Mouse (Mus musculus): ENCODE results near the gene Wdfy3.
"Not testable (repeated sequence)": the region's sequence is repeated elsewhere in the genome, so short reads cannot be mapped to it uniquely, and the experiment has no call there.

The Wdfy3 gene

DNA sequence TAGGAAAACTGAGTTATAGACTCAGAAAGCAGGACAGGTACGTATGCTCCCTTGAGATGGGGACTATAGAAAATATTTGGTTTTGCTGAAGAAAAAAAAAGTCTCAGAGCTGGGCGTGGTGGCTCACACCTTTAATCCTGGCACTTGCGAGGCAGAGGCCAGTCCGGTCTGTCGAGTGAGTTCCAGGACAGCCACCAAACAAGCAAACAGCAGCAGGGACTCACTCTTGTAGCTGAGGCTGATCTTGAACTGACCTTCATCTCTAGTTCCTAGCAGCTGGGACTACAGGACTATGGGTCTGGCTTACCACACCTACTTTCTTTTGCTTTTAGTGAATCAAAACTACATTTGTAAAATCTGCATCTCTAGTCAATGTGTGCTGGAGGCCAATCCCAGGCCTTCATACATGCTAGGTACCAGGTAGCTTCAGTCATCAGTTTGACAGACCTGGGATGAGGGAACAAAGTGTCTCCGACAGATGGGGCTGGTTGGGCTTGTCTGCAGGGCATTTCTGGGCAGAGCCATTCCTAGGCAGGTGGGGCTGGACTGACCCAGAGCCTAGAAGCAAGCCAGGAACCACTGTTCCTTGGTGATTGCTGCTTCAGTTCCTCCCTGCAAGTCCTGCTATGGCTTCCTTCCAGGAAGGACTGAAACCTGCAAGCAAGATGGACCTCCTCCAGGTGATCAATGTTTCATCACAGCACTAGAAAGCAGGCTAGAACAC, 63.3 kb downstream of the Wdfy3 start:
- no peak for DNase-seq (ENCODE audit: inconsistent age in 2 of 2, low spot score in 1 of 2)

DNA sequence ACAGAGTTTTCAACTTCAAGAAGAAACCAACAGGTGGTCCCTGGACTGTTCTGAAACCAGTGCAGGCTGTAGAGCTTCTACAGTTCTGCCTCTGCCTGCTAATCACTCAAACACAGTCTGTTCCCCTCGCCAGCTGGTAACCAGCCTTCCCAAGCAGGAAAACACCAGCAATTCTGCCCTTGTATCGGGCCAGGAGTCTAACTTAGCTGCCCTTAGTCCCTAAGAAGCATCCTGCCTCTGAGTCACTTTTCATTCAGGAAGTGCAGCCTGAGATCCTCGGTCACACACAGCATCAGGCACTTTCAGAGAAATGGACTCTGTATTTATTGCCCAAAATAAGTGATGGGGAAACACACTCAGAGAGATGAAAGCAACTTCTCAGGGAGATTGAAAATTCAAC, 66.3 kb downstream of the Wdfy3 start:
- peak in 1 of 2 experiments; percentile 54 for DNase-seq (ENCODE audit: inconsistent age in 2 of 2, low spot score in 1 of 2)

DNA sequence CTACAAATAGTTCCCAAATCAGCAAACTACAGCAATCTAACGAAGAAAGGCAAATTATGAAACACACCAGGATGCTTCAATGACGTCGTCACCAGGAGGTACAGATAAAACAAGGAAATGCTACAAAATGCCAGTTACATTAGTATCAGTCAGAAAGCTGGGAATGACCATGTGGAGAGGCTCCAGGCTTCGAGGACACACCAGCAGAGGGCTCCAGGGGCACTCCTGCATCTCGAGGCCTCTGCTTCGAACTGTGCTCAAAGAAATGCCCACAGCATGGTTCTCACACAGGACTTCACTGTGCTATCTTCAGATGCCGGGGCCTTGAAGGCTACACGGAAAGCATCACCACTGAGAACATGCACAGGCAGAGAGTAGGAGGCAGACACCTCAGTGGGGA, 68.7 kb downstream of the Wdfy3 start:
- DNase-seq (ENCODE audit: inconsistent age in 2 of 2, low spot score in 1 of 2), result no peak

DNA sequence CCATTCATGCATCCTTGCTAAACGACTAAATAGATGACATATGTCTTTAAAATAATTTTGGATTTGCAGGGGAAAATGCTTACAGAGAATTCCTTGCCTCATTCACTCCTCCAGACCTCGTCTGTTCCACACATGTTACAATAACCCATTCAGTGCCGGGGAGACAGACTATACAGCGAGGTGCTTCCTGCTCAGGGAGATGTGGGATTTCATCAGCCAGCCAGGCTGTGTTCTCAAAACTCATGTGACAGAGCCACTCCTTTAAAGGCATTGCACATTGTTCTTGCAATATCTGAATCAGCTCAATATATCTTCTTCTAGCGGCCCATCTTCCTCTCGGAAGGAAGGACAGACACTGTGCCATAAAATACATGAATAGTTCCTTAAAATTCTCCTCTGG, 70.8 kb downstream of the Wdfy3 start:
- DNase-seq (ENCODE audit: inconsistent age in 2 of 2, low spot score in 1 of 2), result peak in 1 of 2 experiments; percentile 55

DNA sequence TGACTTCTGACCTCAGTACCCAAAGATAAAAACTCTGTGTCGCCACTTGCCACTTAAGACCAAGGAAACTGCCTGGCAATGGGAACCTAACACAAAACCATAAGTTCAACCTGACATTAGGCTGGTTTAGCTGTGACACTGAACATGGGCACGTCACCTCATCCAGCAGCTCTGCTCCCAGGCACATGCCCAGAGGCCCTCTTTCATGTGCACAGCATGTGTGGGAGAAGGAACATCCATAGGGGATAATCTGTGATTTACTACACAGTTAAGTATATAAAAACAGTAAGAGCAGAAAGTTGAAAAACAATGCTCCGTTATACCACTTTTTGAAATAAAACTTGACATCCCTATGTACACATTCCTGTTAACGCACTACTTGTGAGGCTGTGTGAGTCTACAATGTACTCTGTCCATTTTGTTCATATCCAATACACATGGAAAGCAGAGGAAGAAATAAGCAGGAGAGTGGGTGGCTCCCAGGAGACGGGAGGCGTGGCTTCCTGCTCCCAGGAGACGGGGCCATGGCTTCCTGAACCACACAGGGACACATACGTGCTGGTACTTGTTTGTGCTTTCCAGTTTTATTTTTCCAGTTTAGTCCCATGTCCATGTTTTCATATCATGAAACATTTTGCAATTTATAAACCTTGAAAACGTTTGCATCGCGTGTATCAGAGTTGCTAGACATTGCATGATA, 73.5 kb downstream of the Wdfy3 start:
- no peak for DNase-seq (ENCODE audit: inconsistent age in 2 of 2, low spot score in 1 of 2)

DNA sequence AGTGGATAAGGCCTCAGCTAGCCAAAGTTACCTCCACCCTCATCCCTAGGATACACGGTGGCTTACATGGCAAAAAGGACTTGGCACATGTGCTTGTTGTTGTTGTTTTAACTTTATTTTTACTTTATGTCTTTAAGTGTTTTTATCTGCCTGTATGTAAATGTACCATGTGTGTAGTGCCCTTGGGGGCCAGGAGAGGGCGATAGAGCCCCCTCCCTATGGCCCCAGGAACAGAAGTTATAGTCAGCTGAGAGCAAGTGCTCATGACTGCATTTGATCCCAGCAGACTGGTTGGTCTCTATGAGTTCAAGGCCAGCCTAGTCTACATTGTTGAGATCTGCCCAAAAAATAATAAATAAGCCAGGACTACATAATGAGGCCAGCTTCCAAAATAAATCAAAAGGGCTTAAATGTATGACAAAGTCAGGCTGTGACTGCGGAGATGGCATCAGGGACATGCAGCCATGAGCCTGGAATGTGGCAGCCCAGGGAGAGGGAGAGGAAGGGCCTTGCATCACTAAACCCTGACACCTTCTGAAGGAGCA, 74.2 kb downstream of the Wdfy3 start:
- DNase-seq (ENCODE audit: inconsistent age in 2 of 2, low spot score in 1 of 2), result peak; percentile 27 to 68

DNA sequence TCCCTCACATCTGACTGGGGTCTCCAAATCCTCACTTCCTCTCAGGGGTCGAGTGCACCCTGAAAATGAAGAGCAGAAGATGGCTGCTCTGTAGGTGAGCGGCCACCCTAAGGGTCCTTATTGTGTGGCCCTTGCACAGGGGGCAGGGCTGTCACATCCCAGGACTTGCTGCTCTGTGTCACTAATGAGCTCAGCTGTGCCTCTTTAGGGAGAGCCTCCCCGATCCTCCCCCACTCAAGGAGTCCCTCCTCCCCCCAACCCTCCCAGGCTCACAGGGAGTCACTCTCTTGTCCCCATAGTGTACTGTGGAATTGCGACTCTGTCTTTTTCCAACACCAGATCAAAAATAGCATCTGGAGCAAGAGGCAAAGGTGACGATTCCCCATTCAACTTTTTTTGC, 75.7 kb downstream of the Wdfy3 start:
- no peak for DNase-seq (ENCODE audit: inconsistent age in 2 of 2, low spot score in 1 of 2)

DNA sequence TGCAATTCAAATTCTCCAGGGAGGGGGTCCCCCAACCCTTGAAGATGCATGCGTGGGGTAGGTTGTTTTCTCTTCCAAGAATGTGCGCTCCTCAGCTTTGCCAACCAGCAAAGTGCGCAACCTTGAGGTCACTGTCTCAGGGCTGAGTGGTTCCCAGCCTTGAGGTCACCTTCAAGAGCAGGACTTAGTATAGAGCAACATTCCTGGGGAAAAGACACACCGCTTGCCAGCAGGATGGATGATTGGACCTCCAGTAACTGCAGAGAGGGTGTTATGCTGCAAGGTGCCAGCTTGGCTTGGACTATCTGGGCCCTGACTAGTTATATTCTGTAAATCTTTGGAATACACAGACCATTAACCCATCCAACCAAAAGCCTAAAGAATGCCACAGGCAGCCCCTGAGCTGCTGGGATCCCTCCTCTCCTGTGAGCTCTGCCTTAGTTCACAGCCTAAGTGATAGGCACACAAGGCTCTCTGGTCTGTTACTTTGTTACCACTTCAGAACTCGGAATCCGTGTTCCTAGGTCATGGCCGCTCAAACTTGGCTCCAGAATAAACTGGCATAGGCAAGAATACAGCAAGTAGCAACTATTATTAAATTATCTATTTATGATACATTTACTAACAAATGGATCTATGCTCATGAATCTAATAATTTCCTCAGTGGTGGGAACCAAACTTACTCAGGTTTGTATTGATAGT, 76.6 kb downstream of the Wdfy3 start:
- DNase-seq (ENCODE audit: inconsistent age in 2 of 2, low spot score in 1 of 2), result peak in 1 of 2 experiments; percentile 52

DNA sequence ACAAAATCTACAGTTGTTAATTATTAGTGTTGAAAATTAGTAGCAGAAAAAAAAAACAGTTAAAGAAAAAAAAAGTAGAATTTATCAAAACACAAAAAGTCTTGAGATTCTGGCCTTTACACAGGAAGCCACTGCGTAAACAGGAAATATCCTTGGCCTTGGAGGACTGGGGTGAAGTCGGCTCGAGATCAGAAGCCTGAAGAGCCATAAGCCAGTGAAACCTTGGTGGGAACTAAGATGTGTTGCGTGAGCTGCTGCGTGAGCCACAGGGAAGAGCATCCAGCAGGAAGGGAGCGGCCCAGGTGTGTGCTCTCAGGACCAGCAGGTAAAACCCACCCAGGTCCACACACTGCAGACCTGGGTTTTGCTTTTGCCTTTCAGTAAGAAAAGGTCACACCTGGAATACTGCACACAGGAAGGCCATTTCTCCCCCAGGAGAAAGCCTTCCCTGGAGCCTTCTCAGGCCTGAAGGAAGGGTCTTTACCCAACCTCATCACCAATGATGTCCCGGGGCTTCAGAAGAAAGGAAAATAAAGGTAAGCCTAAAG, 79.3 kb downstream of the Wdfy3 start:
- no peak for DNase-seq (ENCODE audit: inconsistent age in 2 of 2, low spot score in 1 of 2)

DNA sequence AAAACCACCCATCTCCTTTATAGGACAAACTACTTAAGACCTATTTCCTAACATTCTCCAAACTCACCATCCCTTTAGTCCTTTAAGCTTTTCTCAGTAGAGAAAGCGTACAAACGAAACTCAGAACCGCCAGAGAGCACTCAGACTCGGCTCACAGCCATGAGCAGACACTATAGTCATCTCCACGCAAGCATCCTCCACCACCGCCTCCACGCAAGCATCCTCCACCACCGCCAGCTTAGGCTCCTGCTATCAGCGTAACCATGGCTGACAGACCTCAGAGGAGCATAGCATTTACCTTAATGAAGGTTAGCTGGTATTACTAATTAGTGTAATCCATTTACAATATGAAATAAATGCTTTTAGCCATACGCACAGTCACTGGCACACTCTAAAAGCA, 81.2 kb downstream of the Wdfy3 start:
- DNase-seq (ENCODE audit: inconsistent age in 2 of 2, low spot score in 1 of 2), result no peak

DNA sequence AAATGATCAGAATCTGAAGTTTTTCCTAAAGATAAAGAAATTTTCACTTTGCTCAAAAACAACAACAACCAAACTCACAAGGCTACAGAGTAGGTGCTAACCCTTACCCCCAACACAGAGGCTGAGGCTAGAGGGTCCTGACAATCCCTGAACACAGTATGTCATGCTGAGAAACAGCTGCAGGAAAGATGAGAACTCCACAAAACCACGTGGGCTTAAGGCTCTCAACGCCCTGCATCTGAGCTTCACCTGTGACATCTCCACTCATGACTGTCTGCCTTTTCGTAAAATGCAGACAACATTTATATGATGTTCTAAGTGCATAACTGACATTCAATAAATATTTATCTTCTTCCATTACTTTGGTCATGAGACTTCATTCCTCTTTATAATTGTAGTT, 83.0 kb downstream of the Wdfy3 start:
- DNase-seq (ENCODE audit: inconsistent age in 2 of 2, low spot score in 1 of 2), result no peak

DNA sequence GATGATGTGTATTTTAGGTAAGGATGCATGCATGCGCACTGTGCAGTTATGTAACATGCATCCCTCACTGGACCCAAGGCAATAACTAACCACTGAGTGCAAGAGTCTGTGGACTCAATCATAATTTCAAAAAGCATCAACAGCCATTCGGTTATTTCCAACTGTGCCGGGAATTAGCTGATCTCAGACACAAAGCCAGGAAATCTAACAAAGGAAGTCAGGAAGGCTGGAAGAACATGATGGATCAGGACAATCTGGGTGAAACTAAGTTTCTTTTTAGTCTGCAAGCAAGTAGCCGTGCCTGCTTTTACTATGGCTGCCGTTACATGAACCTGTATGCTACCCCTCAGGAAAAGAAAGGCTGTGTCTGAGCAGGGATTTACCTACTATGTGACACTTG, 87.5 kb downstream of the Wdfy3 start:
- no peak for DNase-seq (ENCODE audit: inconsistent age in 2 of 2, low spot score in 1 of 2)

DNA sequence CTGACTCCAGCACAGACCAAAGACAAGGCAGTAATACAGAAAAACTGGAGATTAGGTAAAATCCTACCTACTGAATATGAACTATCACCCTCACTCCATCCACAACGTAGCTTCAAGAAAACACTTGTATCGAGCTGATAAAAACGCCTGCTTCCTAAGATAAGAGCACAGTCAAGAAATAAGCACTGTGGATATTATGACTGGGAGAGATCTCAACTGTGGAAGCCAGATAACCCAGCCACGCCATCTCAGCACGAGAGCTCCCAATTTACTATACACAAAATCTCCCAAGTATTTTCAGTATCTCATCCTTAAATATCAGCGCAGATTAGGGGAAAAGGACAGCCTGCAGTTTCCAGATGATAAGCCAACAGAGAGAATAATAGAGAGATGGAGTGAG, 90.1 kb downstream of the Wdfy3 start:
- DNase-seq (ENCODE audit: inconsistent age in 2 of 2, low spot score in 1 of 2), result no peak

DNA sequence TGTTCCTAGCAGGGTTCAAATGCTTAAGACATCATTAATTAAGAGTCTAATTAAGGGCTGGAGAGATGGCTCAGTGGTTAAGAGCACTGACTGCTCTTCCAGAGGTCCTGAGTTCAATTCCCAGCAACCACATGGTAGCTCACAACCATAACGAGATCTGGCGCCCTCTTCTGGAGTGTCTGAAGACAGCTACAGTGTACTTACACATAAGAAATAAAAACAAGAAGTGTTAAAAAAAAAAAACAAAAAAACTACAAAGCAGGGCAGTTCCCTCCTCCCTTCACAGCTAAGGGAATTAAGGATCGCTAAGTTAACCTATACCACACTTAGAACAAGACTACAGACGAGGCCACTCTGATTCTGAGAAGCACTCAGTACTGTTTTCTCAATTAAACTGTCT, 97.1 kb downstream of the Wdfy3 start:
- DNase-seq (ENCODE audit: inconsistent age in 2 of 2, low spot score in 1 of 2), result not testable (repeated sequence)

DNA sequence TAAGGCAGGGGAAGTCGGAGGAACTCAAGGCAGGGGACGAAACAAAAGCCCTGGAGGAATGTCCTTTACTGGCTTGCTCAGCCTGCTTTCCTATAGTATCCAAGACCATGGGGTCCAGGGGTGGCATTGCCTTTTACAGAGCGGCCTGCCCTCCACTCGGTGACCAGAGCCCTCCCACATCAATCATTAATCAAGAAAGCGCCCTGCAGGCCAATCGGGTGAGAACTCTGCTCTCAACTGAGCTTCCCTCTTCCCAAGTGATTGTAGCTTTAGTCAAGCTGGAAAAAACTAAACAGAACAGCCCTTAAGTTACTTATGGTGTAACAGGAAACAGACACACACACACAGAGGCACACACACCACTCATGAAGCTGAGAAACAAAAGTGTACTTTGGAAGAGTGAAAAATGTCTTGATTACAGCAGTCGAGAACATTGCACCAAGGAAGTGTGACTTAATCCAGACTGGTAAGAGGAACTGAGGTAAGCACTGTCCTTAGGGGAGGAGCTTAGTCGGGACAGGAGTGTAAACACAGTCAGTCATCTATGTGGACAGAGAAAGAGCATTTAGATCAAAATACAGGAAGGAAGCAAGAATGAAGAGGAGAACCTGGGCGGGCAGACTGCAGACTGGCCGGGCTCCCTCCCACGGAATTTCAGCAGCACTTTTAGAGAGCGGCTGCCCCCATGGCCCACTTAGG, 101.4 kb downstream of the Wdfy3 start:
- peak in 1 of 2 experiments; percentile 54 for DNase-seq (ENCODE audit: inconsistent age in 2 of 2, low spot score in 1 of 2)

DNA sequence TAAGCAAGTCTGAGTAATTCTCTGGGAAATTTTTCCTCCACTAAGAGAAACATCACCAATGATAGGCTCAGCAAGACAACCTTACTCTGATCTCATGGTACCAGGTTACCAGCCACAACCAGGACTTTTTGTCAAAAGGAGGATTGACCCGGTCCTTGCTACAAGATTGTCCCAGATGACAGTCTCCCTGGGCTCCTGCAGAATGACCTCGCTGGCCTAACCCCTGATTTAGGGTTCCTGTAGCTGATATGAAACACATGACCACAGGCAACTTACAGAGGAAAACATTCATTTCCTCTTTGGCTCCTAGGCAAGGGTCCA, 101.9 kb downstream of the Wdfy3 start:
- DNase-seq (ENCODE audit: inconsistent age in 2 of 2, low spot score in 1 of 2), result no peak

DNA sequence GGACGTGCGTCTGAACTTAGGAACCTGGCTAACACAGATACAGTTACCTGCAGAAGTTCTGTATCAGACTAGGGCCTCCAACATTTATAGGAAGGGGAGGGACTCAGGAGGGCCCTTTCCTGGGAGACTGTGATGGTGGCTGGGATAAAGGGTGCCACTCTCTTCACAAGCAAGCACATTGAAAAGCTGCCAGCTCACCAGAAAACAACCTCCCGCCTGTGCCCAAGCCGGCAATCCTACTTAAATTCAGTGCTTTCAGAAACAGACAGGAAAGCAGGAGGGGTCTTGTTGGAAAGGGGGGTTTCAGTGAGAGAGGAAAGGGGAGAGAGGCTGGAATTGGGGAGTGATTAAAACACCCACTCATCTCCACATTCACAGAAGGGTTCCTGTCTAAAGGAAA, 106.9 kb downstream of the Wdfy3 start:
- DNase-seq (ENCODE audit: inconsistent age in 2 of 2, low spot score in 1 of 2), result no peak

DNA sequence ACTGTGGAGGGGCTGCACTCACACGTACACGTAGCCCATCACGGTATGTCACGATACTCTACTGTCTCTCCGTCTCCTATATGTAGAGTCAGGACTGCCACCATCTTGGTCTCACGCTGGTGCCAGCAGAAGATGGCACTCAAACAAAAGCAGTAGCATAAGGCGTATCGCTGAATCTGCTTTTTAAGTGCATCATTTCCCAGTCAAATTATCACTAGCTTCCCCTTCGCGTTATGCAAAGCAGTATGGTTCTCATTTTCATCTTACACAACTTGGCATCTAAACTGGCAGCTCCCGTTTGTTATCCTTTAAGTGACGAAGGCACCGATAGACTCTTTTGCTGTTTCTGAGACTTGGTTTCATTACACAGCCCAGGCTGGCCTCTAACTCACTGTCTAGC, 110.4 kb downstream of the Wdfy3 start:
- DNase-seq (ENCODE audit: inconsistent age in 2 of 2, low spot score in 1 of 2), result no peak

DNA sequence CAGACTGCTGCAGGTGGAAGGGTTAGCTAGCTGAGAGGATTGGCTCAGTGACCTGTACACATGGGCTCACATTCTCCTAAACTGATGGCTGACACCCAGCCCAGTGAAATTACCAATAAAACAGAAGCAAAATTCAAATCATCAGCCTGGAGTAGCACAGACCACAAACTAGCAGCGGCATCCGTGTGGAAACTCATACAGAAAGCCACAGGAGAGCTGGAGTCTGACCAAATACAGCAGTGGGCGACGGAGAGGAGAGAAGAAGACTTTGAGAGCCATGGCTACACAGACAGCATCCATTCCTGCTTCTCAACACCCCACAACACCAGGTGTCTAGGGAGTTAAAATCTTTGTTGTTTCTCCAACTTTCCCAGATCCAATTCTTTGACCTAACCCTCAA, 110.8 kb downstream of the Wdfy3 start:
- DNase-seq (ENCODE audit: inconsistent age in 2 of 2, low spot score in 1 of 2), result no peak

DNA sequence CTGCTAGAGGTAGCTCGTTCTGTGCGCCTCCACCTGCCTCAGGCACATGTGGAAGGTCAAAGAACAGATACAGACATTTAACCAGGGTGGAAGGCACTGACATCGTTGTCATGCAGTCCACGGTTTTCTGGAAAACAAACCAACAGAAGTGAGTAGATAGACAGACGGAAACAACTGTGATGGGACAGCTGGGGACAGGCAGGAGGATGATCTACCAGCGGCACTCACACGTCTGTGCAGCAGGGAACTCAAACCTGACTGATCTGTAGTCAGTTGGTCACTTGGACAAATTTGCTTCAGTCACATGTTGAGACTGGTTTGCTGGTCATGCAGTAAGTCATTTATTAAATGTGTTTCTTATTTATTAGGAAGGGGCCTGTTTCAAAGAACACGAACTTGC, 112.3 kb downstream of the Wdfy3 start:
- DNase-seq (ENCODE audit: inconsistent age in 2 of 2, low spot score in 1 of 2), result no peak
